Mouse (Mus musculus) liver, postnatal 0 days (tissue): Measurements from ENCODE around the gene Shank1. TPM values are rescaled to one million over a fixed set of nuclear protein-coding genes. Genes with fewer than 3 reads are reported as not detected.

Experiments used
- ATAC-seq: fragments of 200-750 bp; cut with Nextera tagmentation; 2 replicates; pipeline ENCODE4 v1.8.0; 2017; ENCODE audit warnings: mild to moderate bottlenecking, moderate library complexity
- DNase-seq: peaks from one replicate; pipeline ENCODE4 v3.0.0-alpha.2; 2016
- H3K27ac ChIP-seq: fragments of 300-500 bp; sonication (generic); 2 replicates; pipeline ENCODE4 v1.5.1; 2014; ENCODE audit warnings: antibody characterized with exemption, moderate library complexity, mild to moderate bottlenecking, low read depth
- H3K27me3 ChIP-seq: fragments of 300-500 bp; sonication (generic); 2 replicates; pipeline ENCODE4 v1.6.1; 2014; ENCODE audit warnings: low read length, control low read depth, mixed read lengths; ENCODE audit not compliant: insufficient read depth
- H3K36me3 ChIP-seq: fragments of 300-500 bp; sonication (generic); replicated peaks from 2 replicates; pipeline ENCODE4 v1.6.1; 2014; ENCODE audit warnings: mild to moderate bottlenecking, control low read depth, low read length, moderate library complexity, mixed read lengths; ENCODE audit not compliant: insufficient read depth
- H3K4me1 ChIP-seq: fragments of 300-500 bp; sonication (generic); 2 replicates; pipeline ENCODE4 v1.6.1; 2014; ENCODE audit warnings: antibody characterized with exemption, mild to moderate bottlenecking, control low read depth; ENCODE audit not compliant: insufficient read depth
- H3K4me2 ChIP-seq: fragments of 300-500 bp; sonication (generic); 2 replicates; pipeline ENCODE4 v1.6.1; 2014; ENCODE audit warnings: low read depth, mild to moderate bottlenecking, low read length, moderate library complexity, mixed read lengths
- H3K4me3 ChIP-seq: fragments of 300-500 bp; sonication (generic); 2 replicates; pipeline ENCODE4 v1.5.1; 2014; ENCODE audit warnings: low read depth, low read length
- H3K9ac ChIP-seq: fragments of 300-500 bp; sonication (generic); replicated peaks from 2 replicates; pipeline ENCODE4 v1.6.1; 2014; ENCODE audit warnings: mild to moderate bottlenecking, moderate library complexity
- H3K9me3 ChIP-seq: fragments of 300-500 bp; sonication (generic); 2 replicates; pipeline ENCODE4 v1.6.1; 2016; ENCODE audit warnings: mild to moderate bottlenecking, control low read depth, low read length, mixed read lengths
- CTCF ChIP-seq: sonication (generic); IDR thresholded peaks from 2 replicates; pipeline ENCODE4 v1.5.1; 2016; ENCODE audit warnings: antibody characterized with exemption, low read depth
- EP300 ChIP-seq: IDR thresholded peaks from 2 replicates; pipeline ENCODE4 v1.6.1; 2016; ENCODE audit warnings: antibody characterized with exemption, low read depth, mild to moderate bottlenecking
- WGBS: fragments of 180-500 bp; shearing (Covaris S2); extraction: QIAGEN DNeasy Blood & Tissue Kit; methylation state at CpG from one replicate; pipeline ENCODE4 v1.1.7; 2014; ENCODE audit not compliant: insufficient replicate concordance; 5-methylcytosine and 5-hydroxymethylcytosine counted together
- polyA plus RNA-seq: library from polyadenylated mRNA; unstranded; fragments of >200 nt; fragmentation: Nextera tagmentation; extraction: Ambion mirVana; gene quantifications from 2 replicates; pipeline ENCODE4 v1.2.1, GENCODE M21; 2015

The Shank1 gene
- polyA plus RNA-seq, 1 experiment from 2014 or later: not detected

- Histone ChIP-seq H3K4me1 (no peaks in the 10 kb centered on the region), H3K4me2 (no peak overlapping the region), H3K4me3 (no peak overlapping the region), H3K36me3 (no peaks in the 10 kb centered on the region), H3K27ac (no peak overlapping the region), H3K9me3 (no peaks in the 10 kb centered on the region), H3K27me3 (no peaks in the 10 kb centered on the region), H3K9ac (no peak overlapping the region)
- TF ChIP-seq EP300 (no peak), CTCF (peak; percentile 82)
- ATAC-seq (peak; percentile 75), DNase-seq (peak; percentile 76)
- WGBS: 13% methylated on average over 3 of the region's 3 CpGs
Measured at GRCm38 (mm10) chr7:44398570-44398969, 88.5 kb downstream of the Shank1 start.

- no peak for ATAC-seq
- WGBS: 46% methylated on average over 6 of the region's 6 CpGs
- H3K36me3 ChIP-seq: no peaks in the 10 kb centered on the region
- no peaks in the 10 kb centered on the region for H3K9me3 ChIP-seq
- H3K27ac ChIP-seq: no peak overlapping the region
- H3K9ac ChIP-seq: no peak overlapping the region
- H3K4me1 ChIP-seq: no peaks in the 10 kb centered on the region
- DNase-seq: peak; percentile 36
- no peak overlapping the region for H3K4me3 ChIP-seq
- H3K27me3 ChIP-seq: no peaks in the 10 kb centered on the region
- H3K4me2 ChIP-seq: no peak overlapping the region
- TF ChIP-seq EP300 (no peak), CTCF (no peak)
Measured at GRCm38 (mm10) chr7:44401673-44402072, 91.6 kb downstream of the Shank1 start.

DNA sequence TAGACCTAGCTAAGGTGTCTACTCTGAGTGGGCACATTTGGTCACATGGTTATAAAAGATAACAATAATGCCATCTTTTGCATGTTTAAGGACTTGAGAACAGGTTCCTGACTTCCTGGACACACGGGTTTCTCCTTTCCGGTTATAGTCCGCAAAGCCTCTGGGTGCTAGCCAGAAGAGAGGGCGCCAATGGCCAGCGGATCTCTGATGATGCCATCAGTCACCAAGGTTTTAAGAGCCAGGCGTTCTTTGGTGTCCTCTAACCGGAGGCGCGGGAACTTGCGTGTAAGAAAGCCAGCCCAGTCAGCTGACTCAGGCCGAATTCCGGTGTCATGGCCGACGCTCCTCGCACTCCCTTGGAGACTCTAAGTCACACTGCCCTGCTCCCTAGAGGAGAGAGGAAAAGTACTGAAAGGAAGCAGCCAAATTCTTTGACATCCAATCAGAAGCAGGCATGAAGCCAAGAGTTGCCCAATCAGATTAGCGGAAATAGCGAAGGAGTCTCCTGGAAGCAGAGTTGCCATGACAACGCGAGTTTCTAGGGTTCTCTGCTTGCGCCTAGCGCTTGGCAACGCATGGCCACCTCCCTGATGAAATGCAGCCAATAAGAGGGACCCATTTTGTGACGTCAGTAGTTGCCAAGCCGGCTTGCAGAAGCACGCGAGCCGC, 95.4 kb downstream of the Shank1 start:
- TF ChIP-seq EP300 (no peak), CTCF (no peak)
- peak overlapping the region; percentile 6 for H3K4me3 ChIP-seq
- H3K9me3 ChIP-seq: no peaks in the 10 kb centered on the region
- peak; percentile 87 for ATAC-seq
- H3K4me2 ChIP-seq: peak overlapping the region; percentile 48
- 3% methylated on average over 27 of the region's 27 CpGs for WGBS
- no peaks in the 10 kb centered on the region for H3K4me1 ChIP-seq
- no peak overlapping the region for H3K27ac ChIP-seq
- no peaks in the 10 kb centered on the region for H3K36me3 ChIP-seq
- peak; percentile 74 for DNase-seq
- H3K9ac ChIP-seq: no peak overlapping the region
- no peaks in the 10 kb centered on the region for H3K27me3 ChIP-seq

DNA sequence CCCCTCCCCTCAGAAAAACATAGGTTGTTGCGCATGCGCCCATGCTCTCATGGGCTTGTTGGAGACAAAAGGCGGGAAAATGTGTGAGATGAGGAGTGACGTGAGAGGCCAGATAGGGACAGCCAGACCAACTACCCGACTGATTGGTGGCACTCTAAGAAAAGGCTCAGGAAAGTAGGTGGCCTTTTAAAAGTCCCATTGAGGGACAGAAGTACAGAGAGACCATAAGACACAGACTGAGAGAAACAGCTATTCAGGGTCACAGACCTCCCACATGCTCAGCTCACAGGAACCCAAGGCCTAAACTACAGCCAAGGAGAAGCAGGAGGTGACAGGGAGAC, 95.9 kb downstream of the Shank1 start:
- peak overlapping the region; percentile 6; the same call in 1 of the 2 replicates for H3K4me3 ChIP-seq
- no peak overlapping the region; the same call in 1 of the 2 replicates for H3K4me2 ChIP-seq
- DNase-seq (no peak), ATAC-seq (no peak)
- no peaks in the 10 kb centered on the region for H3K9me3 ChIP-seq
- no peak overlapping the region for H3K27ac ChIP-seq
- H3K9ac ChIP-seq: no peak overlapping the region
- H3K4me1 ChIP-seq: no peaks in the 10 kb centered on the region
- TF ChIP-seq EP300: no peak
- TF ChIP-seq CTCF: no peak
- no peaks in the 10 kb centered on the region for H3K36me3 ChIP-seq
- WGBS: 5% methylated on average over 5 of the region's 5 CpGs
- no peaks in the 10 kb centered on the region for H3K27me3 ChIP-seq

Other genes starting within 250 kb of the Shank1 start
- not detected in 2 replicates for gene Klk1b21, start 207.9 kb upstream of the Shank1 start, polyA plus RNA-seq
- not detected in 2 replicates for gene Klk1b22, start 197.6 kb upstream of the Shank1 start, polyA plus RNA-seq
- gene Klk1b16, start 173.5 kb upstream of the Shank1 start, polyA plus RNA-seq: not detected in 2 replicates
- gene Klk1b24, start 122.0 kb upstream of the Shank1 start, polyA plus RNA-seq: not detected in 2 replicates
- gene Klk1b3, start 112.1 kb upstream of the Shank1 start, polyA plus RNA-seq: not detected in 2 replicates
- 0.18 TPM in 1 of 2 replicates, not detected in the other for gene Klk1b4, start 102.8 kb upstream of the Shank1 start, polyA plus RNA-seq
- not detected in 2 replicates for gene Klk1b5, start 94.3 kb upstream of the Shank1 start, polyA plus RNA-seq
- gene Klk1, start 84.9 kb upstream of the Shank1 start, polyA plus RNA-seq: 0.79 TPM in 1 of 2 replicates, not detected in the other
- not detected in 2 replicates for gene Gm36864, start 74.1 kb upstream of the Shank1 start, polyA plus RNA-seq
- gene 1700028J19Rik, start 63.6 kb upstream of the Shank1 start, polyA plus RNA-seq: 0.51 and 0.54 TPM in 2 replicates
- 18.8 and 20.6 TPM in 2 replicates for gene 2410002F23Rik, start 63.5 kb upstream of the Shank1 start, polyA plus RNA-seq
- gene Acp4, start 52.9 kb upstream of the Shank1 start, polyA plus RNA-seq: not detected in 2 replicates
- gene Gm15517, start 48.8 kb upstream of the Shank1 start, polyA plus RNA-seq: not detected in 2 replicates
- 1.6 and 1.8 TPM in 2 replicates for gene Clec11a, start 3.4 kb upstream of the Shank1 start, polyA plus RNA-seq
- gene Syt3, start 73.8 kb downstream of the Shank1 start, polyA plus RNA-seq: 0.04 TPM in 1 of 2 replicates, not detected in the other
- gene 1700008O03Rik, start 75.6 kb downstream of the Shank1 start, polyA plus RNA-seq: 0.15 and 0.18 TPM in 2 replicates
- not detected in 2 replicates for gene Lrrc4b, start 118.8 kb downstream of the Shank1 start, polyA plus RNA-seq
- 38.9 and 44.3 TPM in 2 replicates for gene Aspdh, start 155.1 kb downstream of the Shank1 start, polyA plus RNA-seq
- gene Josd2, start 157.7 kb downstream of the Shank1 start, polyA plus RNA-seq: 59.7 and 63.1 TPM in 2 replicates
- 32.4 and 35.9 TPM in 2 replicates for gene Emc10, start 186.3 kb downstream of the Shank1 start, polyA plus RNA-seq
- gene Fam71e1, start 186.3 kb downstream of the Shank1 start, polyA plus RNA-seq: 3.3 and 4.1 TPM in 2 replicates
- gene Mybpc2, start 214.4 kb downstream of the Shank1 start, polyA plus RNA-seq: 0.35 and 2.7 TPM in 2 replicates
- 9.5 and 10.1 TPM in 2 replicates for gene Spib, start 221.8 kb downstream of the Shank1 start, polyA plus RNA-seq
- 18.9 and 25.1 TPM in 2 replicates for gene Pold1, start 238.6 kb downstream of the Shank1 start, polyA plus RNA-seq
- gene Nr1h2, start 243.7 kb downstream of the Shank1 start, polyA plus RNA-seq: 33.6 and 33.9 TPM in 2 replicates